Mouse (Mus musculus): ENCODE measurements around the gene Lgals12. TPM values are rescaled to one million over a fixed set of nuclear protein-coding genes. Genes with fewer than 3 reads are reported as not detected.

The Lgals12 gene
- 0.08 and 0.17 TPM in 2 replicates for polyA plus RNA-seq (2015; fragmentation: Nextera tagmentation; extraction: Ambion mirVana)

DNA sequence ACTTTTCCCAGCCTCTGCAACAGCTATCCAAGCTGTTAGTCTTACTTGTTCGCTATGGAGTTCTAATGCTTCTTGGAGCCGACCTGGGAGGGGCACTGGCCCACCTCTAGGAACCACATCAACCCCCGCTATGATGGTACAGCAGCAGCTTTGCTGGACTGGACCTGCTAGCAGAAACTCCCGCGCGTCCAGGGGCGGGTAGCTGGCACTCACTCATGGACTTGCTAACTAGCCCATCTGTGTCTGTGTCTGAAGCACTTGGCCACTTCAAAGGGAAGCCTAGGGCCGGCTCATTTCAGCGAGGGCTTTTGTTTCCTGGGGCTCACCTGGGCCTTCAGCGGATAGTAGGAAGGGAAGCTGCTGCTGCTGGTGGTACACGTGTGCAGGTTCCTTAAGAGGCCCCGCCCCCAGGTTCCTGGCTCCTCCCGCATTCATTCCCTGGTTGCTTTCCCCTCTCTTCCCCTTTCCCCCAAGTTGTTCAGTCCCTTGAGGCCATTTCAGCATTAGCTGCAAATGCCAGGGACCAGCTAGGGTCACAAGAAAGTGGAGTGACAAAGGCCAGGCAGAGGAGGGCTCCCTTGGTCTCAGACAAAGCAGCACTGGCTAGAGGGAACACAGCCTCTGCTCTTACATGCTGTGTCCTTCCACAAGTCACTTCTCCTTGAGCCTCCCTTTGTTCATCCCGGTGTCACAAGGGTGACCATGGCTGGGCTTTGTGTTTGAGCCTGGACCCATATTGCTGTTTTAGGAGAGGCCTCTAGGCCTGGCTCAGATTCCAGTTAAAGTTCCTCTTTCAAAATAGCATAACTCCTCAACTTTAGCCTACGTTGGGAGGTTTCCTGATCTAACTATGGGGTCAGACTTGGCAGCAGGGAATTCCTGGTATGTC, at the start of gene Lgals12:
Gene Lgals12, minus strand, starts transcription at position 393 of the 889 bp plus-strand sequence.
- Histone ChIP-seq H3K9ac (peak within 1 kb of the TSS; percentile 35), H3K36me3 (no peaks in the 10 kb centered on the region), H3K4me3 (peak within 1 kb of the TSS; percentile 34), H3K27ac (peak within 1 kb of the TSS; percentile 52), H3K4me2 (peak within 1 kb of the TSS; percentile 59), H3K9me3 (no peaks in the 10 kb centered on the region), H3K4me1 (replicated peaks) (peaks cover 29% of the 10 kb centered on the region), H3K27me3 (peaks cover 51% of the 10 kb centered on the region)
- 8% methylated on average over 15 of the region's 15 CpGs for WGBS
- peak; percentile 49 for ATAC-seq (ENCODE audit: low FRiP score)

DNA sequence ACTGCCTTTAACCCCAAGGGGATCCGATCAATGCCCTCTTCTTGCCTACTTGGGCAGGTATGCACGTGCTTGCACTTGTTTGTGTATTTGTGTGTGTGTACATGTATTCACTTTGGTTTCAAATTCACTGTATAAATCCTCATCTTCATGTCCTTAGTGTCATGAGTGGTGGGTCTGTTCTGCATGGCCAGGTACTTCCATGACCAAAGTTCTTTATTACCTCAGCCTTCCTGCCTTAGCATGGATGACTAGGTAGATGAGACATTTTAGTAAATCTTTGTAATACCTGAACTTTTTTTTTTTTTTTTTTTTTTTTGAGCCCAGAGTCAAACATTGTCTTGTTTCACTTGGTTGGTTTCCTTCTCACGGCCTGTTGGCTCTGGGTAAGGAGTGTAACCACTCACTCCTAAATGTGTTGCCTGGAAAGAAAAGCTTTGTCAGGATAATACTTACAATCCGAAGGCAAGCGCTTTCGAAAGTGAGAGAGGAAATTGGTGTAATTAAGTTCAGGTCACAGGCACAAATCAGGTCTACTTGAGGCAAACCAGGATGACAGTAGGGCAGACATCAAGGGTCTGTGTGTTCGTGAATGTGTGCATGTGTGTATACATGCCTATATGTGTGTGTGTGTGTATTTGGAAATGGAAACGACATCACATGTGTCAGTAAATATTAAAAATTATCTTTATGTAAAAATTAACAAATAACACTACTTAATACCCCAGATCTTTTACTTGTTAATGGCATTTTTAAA, 42.1 kb upstream of the Lgals12 start:
- H3K27ac ChIP-seq, result no peak overlapping the region
- H3K9me3 ChIP-seq, result no peaks in the 10 kb centered on the region
- no peak overlapping the region for H3K9ac ChIP-seq
- WGBS, result 89% methylated on average over 8 of the region's 8 CpGs
- ATAC-seq (ENCODE audit: low FRiP score), result no peak
- H3K4me3 ChIP-seq, result no peak overlapping the region
- no peaks in the 10 kb centered on the region for H3K27me3 ChIP-seq
- no peak overlapping the region for H3K4me2 ChIP-seq
- H3K36me3 ChIP-seq, result no peaks in the 10 kb centered on the region
- no peaks in the 10 kb centered on the region for H3K4me1 ChIP-seq (replicated peaks)

DNA sequence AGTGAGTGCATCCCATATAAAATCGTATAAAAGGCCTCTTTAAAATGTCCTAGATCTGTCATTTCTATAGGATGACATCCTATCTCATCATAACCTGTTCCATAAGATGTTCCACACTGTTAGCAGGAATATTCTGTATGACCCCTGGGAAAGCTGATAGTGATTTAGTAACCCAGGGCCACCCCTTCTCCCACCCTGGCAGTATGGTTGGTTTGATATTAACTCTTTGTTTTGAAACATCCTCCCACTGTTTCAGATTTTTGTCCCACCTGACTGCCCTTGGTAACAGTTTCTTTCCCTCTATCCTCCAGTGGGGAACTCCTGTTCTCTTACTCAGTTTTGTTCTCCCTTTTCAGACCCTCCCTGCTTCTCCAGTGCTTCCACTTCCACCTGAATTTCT, 26.8 kb upstream of the Lgals12 start:
- Histone ChIP-seq H3K9ac (no peak overlapping the region), H3K4me1 (replicated peaks) (no peaks in the 10 kb centered on the region), H3K27ac (no peak overlapping the region), H3K9me3 (no peaks in the 10 kb centered on the region), H3K4me2 (no peak overlapping the region), H3K27me3 (no peaks in the 10 kb centered on the region), H3K36me3 (no peaks in the 10 kb centered on the region), H3K4me3 (no peak overlapping the region)
- no peak for ATAC-seq (ENCODE audit: low FRiP score)
- WGBS, result 79% methylated on average over 1 of the region's 1 CpGs

DNA sequence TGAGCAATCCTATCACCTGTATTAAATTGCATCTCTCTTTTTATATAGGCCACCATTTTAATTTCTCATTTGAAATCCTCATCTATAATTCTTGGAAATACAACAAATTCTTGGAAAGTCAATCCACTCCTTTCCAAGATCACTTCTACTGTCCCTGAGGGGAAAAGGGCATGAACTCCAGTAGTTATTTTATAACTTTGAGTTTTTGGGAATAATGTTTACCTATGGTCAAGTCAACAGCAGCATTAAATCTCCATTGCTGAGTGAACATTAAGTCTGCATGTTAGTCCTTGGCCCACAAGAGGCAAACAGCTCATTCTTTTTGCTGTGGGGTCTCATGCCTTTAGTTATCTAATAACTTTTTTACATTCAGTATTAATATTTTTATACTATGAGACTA, 26.0 kb upstream of the Lgals12 start:
- no peaks in the 10 kb centered on the region for H3K9me3 ChIP-seq
- H3K27ac ChIP-seq, result no peak overlapping the region
- H3K4me1 ChIP-seq (replicated peaks), result no peaks in the 10 kb centered on the region
- H3K27me3 ChIP-seq, result no peaks in the 10 kb centered on the region
- no peaks in the 10 kb centered on the region for H3K36me3 ChIP-seq
- ATAC-seq (ENCODE audit: low FRiP score), result no peak
- no peak overlapping the region for H3K4me3 ChIP-seq
- H3K4me2 ChIP-seq, result no peak overlapping the region
- no peak overlapping the region for H3K9ac ChIP-seq

DNA sequence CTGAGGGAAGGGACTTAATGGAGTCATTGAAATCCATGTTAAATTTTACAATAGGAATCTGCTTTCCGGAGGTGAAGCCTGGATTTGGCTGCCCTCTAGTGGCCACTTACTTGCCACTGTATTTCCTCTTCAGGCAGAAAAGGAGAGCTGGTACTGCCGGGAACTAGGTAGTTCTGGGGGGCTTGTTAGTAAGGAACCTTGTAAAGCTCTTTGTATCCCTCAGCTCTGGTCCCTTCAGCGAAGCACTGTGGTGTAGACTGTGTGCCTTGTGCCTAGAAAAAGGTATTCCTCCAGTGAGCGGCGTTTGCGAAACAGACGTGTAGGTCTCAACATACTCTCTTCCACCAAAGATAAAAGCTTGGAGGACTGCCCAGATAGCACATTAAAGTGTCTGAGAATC, 10.7 kb upstream of the Lgals12 start:
- 48% methylated on average over 7 of the region's 7 CpGs for WGBS
- peak; percentile 32 for ATAC-seq (ENCODE audit: low FRiP score)
- H3K4me1 ChIP-seq (replicated peaks), result peaks cover under 1% of the 10 kb centered on the region; the same call in 1 of the 2 replicates
- no peak overlapping the region for H3K4me3 ChIP-seq
- no peaks in the 10 kb centered on the region for H3K36me3 ChIP-seq
- H3K9me3 ChIP-seq, result no peaks in the 10 kb centered on the region
- H3K4me2 ChIP-seq, result no peak overlapping the region
- H3K9ac ChIP-seq, result no peak overlapping the region
- no peak overlapping the region for H3K27ac ChIP-seq
- peaks cover 32% of the 10 kb centered on the region for H3K27me3 ChIP-seq

DNA sequence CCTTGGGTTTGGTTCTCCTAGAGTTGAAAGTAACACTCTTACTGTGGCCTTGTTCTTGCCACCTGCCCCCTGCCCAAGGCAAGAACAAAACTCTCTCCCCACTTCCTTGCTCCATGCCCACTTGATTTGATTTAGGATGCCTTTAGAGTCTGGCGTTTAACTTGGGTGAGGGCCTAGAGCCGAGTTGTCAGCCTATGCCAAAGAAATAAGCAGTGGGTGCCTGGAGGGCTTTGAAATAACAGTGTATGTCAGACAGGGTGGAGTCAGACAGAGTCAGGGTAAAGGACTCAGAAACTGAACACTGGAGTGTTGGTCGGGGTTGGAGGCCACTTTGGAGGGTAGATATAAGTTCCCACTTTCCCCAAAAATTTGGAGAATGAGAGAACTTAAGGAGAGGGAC, 10.1 kb upstream of the Lgals12 start:
- Histone ChIP-seq H3K27ac (no peak overlapping the region), H3K4me2 (no peak overlapping the region), H3K36me3 (no peaks in the 10 kb centered on the region), H3K27me3 (peaks cover 39% of the 10 kb centered on the region), H3K4me1 (replicated peaks) (peaks cover 6% of the 10 kb centered on the region), H3K4me3 (no peak overlapping the region), H3K9me3 (no peaks in the 10 kb centered on the region), H3K9ac (no peak overlapping the region)
- ATAC-seq (ENCODE audit: low FRiP score), result no peak
- 69% methylated on average over 3 of the region's 3 CpGs for WGBS

DNA sequence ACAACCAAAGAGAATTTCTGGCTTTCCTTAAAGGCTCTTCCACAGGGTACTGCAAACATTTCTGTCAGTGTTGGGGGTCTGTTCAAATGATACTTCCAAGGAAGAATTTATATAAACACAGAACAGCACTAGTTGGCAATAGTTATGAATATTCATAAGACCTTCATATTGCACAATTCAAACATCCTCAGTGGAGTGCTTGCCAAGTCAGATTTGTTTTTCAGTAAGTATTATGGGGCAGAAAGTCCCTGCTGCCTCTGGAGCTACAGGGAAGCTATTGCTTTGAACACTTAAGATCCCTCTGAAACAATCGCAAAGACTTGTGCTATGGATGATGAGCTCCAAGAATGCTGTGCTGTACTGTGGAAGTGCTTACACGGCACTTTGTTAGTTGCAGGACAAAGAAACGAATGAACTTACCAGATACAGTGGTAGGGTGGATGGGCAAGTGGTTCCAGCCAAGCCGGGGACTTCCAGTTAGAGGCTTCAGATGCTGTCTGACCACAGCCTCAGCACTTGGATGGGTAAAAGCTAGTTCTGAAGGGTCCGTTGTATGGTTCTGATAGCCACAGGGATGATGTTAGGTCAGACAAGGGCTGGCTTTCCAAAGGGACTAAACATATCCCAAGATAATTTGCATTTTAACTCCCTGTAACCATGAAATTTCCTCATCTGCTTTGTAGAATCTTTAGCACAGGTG, 9.4 kb upstream of the Lgals12 start:
- 80% methylated on average over 5 of the region's 5 CpGs for WGBS
- Histone ChIP-seq H3K9me3 (no peaks in the 10 kb centered on the region), H3K4me2 (no peak overlapping the region), H3K4me3 (no peak overlapping the region), H3K36me3 (no peaks in the 10 kb centered on the region), H3K4me1 (replicated peaks) (peaks cover 11% of the 10 kb centered on the region), H3K9ac (no peak overlapping the region), H3K27ac (no peak overlapping the region), H3K27me3 (peaks cover 46% of the 10 kb centered on the region)
- ATAC-seq (ENCODE audit: low FRiP score), result no peak

DNA sequence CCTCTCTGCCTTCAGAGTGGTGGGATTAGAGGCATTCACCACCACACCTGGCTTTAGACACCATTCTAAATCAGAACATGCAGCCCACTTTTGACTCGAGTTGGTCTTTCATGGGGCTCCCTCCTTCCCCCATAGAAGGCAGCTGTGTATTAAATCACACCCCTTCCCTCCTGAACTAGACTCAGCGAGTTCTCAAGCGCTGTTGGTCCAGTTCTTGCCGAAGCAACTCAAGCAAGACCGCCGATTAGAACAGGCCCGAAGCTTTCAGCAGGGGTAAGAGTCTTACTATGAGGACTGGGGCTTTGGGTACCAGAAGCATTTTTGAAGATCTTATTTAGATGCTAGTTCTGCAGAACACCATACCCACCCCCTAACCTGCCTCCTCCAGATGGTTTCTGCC, 6.2 kb upstream of the Lgals12 start:
- no peak overlapping the region for H3K4me2 ChIP-seq
- WGBS, result 86% methylated on average over 7 of the region's 7 CpGs
- H3K9ac ChIP-seq, result no peak overlapping the region
- peaks cover 61% of the 10 kb centered on the region for H3K27me3 ChIP-seq
- no peaks in the 10 kb centered on the region for H3K9me3 ChIP-seq
- no peak overlapping the region for H3K4me3 ChIP-seq
- no peak overlapping the region for H3K27ac ChIP-seq
- H3K4me1 ChIP-seq (replicated peaks), result peaks cover 11% of the 10 kb centered on the region
- H3K36me3 ChIP-seq, result no peaks in the 10 kb centered on the region
- ATAC-seq (ENCODE audit: low FRiP score), result no peak

DNA sequence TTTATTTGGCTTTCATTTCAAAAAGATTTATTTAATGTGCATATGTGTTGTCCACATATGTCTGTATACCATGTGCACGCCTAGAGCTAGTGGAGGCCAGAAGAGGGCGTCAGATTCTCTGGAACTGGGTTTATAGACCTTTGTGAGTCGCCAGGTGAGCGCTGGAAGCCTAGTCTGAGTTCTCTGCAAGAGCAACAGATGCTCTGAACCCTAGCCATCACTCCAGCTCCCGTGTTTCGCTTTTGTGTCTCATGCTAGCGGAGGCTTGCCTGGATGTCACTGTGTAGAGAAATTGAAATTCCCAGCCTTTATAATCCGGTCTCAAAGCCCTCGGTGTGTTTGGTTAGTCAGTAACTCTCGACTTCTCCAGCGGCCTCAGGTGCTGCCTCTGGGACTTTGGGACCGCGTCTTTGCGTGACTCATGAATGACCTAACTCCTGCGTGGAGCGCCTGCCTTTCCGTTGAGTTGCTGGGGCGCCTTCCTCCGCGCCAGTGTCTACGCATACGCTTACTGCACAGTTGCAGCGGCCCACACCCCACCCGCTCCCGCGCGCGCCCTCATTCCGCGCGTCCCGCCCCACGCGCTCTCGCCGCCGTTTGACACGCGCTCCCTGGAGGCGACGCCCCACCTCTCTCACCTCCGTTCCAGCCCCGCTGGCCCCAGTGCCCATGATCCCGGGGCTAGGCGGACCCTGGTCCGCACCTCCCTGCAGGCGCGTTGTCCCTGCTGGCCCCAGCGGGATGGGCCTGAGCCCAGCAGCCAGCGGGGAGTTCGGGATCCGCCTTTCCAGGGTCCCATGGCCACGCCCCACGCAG, 5.2 kb upstream of the Lgals12 start, which contains the start of gene Hrasls5:
Gene Hrasls5, plus strand, starts transcription at position 600 of the 816 bp plus-strand sequence.
- peak within 1 kb of the TSS; percentile 87 for H3K4me2 ChIP-seq
- peaks cover 70% of the 10 kb centered on the region for H3K27me3 ChIP-seq
- peak; percentile 75 for ATAC-seq (ENCODE audit: low FRiP score)
- no peak within 1 kb of the TSS for H3K27ac ChIP-seq
- H3K36me3 ChIP-seq, result no peaks in the 10 kb centered on the region
- H3K4me1 ChIP-seq (replicated peaks), result peaks cover 16% of the 10 kb centered on the region
- peak within 1 kb of the TSS; percentile 68 for H3K9ac ChIP-seq
- WGBS, result 2% methylated on average over 54 of the region's 54 CpGs
- H3K4me3 ChIP-seq, result peak within 1 kb of the TSS; percentile 49
- H3K9me3 ChIP-seq, result no peaks in the 10 kb centered on the region

DNA sequence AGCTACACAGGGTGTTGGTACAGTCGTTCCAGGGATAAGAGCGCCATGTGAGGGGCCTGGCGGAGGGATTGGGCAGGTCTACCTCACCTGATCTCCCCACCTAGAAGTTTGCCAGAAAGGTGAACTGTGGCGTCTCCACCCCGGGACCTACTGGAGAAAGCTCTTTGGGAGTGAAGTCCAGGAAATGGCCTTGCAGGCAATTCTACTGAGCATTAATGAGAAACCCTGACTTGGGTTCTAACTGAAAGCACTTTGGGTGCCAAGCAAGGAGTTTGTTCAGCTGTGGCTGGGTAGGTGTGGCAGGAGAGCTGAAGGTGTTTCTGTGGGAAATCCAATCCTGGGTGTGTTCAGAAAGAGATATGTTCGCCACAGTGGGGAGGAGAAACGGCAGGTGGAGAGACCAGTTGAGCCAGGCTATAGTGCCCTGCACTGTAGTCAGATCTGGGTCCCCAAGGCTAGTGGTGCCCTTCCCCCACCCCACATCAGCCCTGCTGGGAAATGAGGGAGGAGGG, 753 bp upstream of the Lgals12 start:
- H3K9ac ChIP-seq, result no peak overlapping the region
- ATAC-seq (ENCODE audit: low FRiP score), result no peak
- WGBS, result 89% methylated on average over 7 of the region's 7 CpGs

DNA sequence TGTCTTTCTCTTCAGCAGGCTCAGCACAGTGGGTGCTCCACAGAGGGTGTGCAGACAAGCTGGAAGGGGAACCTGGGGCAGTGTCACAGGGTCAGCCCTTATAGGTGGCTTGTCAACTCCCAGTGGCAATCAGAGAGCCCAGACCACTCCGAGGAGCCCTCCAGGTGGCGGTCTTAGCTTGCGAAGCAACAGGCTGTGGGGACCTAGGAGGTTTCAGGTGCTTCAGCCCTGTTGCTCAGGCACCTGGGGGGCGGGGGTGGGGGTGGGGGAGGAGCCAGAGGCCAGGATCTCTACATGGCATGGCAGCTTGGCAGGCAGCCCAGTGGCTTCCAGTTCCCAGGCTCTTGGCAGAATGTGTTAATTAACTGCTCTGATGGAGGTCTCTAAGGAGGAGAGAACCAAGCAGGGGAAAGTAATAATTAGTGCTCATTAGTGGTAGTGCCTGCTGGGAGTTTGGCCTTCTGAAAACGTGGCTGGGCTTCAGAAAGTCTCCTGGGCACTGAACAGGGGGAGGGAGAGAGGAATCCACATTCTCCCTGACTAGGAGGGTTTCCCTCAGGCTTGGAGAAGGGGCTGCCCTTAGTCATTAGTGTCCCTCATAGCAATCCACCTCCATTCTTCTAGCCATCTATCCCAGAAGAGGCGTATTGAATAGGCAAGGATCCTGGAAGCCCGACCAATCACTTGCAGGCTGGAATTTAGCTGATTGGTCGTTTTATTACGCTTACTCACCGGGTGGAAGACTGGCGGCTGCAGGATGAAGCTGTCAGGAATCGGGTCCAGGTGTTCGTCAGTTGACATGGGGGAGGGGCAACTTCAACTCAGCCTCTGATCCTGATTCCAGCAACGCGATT, 836 bp downstream of the Lgals12 start:
- peaks cover 42% of the 10 kb centered on the region for H3K27me3 ChIP-seq
- H3K36me3 ChIP-seq, result no peaks in the 10 kb centered on the region
- ATAC-seq (ENCODE audit: low FRiP score), result peak; percentile 84
- H3K4me1 ChIP-seq (replicated peaks), result peaks cover 25% of the 10 kb centered on the region
- WGBS, result 6% methylated on average over 15 of the region's 15 CpGs
- H3K9me3 ChIP-seq, result no peaks in the 10 kb centered on the region
- H3K27ac ChIP-seq, result peak overlapping the region; percentile 52
- peak overlapping the region; percentile 59 for H3K4me2 ChIP-seq
- peak overlapping the region; percentile 35 for H3K9ac ChIP-seq
- peak overlapping the region; percentile 34 for H3K4me3 ChIP-seq

More for the DNA sequence above, 753 bp upstream of the Lgals12 start:
- no peak overlapping the region for H3K4me2 ChIP-seq
- no peaks in the 10 kb centered on the region for H3K9me3 ChIP-seq
- H3K27ac ChIP-seq, result no peak overlapping the region
- H3K36me3 ChIP-seq, result no peaks in the 10 kb centered on the region
- H3K4me1 ChIP-seq (replicated peaks), result peaks cover 36% of the 10 kb centered on the region
- peaks cover 58% of the 10 kb centered on the region for H3K27me3 ChIP-seq
- H3K4me3 ChIP-seq, result no peak overlapping the region
